Mouse (Mus musculus) heart, adult 9 months (tissue): Measurements from ENCODE around the gene Lhfpl4.

Experiments
- DNase-seq, 2 experiments: peaks; one replicate each; pipeline ENCODE4 v3.0.0; 2022; ENCODE audit warnings: low spot score in 2 of 2

Gene Lhfpl4

DNA sequence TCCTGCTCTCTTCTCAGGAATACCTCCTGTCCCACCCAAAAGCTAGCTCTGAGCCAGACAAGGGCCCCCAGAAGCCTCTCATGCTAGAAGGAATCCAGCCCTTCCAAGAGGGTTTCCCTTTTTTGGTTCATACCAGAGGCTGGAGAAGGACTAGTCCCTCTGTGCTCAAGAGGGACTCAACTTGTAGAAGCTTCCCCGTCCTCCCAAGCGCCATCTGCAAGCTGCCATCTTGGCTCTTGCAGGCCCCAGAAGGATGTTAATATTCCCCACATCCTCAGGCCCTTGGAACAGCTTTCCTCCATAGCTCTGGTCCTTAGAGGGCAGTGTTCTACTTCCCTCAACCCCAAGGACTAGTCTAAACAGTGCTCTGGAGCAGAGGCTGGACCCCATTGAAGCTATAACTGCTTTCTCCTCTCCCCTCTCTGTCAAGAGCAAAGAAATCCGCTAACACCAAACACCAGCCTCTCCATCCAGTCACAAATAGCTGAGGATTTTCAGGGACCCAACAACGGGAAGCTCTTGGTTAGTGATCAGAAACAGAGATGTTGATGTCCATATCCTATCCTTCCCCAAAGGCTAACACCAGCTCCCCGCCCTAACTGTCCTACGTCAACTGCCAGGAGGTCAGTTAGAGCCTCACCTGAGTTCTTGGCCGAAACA is 26.7 kb downstream of the Lhfpl4 start:
- no peak for DNase-seq

DNA sequence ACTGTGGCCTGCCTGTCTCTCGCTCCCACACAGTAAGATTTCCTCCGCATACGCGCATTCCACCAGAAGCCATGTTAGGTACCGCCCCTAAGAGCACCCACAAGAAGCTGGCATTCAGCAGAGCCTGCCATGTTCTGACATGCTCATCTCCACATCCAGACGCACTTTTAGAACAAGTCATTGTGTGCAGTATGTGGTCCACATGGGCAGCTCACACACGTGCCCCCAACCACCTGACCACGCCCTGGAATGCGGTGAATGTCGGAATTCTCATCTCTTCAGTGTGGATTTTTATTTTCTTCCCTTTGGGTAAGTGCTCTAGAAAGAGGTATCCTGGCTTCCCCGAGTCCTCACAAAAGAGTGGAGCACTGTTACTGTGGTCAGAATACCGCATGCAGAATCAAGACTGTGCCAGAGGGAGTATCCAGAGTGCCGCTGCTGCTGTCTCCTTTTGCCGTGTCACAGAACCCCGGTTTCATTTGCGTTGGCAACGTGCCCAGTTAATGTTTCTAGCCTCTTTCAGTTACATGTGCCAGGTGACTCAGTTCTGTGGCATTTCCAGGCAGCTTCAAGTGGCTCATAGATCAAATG is 28.4 kb downstream of the Lhfpl4 start:
- DNase-seq = peak; percentile 49 to 72

DNA sequence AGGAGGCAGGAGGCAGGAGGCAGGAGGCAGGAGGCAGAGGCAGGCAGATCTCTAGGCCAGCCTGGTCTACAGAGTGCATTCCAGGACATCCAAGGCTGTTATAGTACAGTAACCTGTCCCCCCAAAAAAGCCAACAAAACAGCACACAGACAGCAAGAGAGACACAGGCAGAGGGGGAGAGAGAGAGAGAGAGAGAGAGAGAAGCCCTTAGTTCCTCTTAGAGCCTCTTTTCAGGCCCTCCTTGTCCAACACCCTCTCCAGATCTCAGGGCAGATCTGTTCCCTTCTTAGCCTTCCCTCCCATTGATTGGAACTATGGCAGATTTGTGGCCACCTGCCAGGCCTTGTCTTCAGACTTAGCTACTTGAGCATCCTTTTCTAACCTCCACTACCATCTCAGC is 31.7 kb downstream of the Lhfpl4 start:
- no peak for DNase-seq

DNA sequence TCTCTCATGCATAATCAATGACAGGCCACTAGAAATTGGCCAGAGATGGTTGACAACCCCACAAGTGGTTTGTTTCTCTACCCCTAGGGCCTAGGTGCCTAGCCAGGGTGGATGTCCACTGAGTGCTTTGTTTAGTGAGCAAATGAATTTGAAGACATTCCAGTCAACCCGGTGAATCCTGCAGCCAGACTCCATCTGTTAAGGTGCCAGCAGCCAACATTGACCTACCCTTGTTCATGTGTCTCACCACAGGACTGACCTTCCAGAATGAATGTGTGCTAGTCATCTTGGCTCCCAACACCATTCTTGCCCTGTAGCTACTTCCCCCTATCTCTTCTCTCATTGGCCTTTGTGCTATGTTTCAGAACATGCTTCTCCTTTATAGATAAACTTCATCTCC is 33.2 kb downstream of the Lhfpl4 start:
- no peak for DNase-seq

DNA sequence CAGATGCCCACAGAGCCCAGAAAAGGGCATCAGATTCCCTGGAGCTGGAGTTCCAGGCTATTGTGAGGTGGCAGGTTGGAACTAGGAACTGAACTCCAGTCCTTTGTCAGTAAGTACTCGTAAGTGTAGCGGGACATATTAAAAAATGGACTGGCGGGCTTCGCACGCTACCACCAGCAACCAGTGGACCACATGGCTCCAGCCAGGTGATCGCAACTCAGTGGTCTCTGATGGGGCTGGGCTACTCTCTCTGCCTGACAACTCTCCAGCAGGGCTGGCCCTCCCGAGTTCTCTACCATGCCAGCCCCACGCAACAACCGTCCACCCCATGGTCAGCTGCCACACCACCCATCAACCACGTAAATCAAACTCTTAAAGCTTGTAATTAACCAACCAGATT is 35.1 kb downstream of the Lhfpl4 start:
- DNase-seq = no peak

DNA sequence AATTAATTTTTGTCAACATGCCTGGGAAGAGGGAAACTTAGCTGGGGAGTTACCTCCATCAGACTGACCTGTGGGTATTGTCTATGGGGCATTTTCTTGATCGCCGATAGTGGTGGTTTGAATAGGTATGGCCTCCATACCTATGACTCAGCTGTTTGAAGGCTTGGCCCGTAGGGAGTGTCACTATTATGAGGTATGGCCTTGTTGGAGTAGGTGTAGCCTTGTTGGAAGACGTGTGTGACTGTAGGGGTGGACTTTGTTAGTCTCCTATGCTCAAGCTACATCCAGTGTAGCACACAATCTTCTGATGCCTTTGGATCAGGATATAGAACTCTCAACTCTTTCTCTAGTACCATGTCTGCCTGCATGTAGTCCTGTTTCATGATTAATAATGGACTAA is 39.1 kb downstream of the Lhfpl4 start:
- DNase-seq = no peak

DNA sequence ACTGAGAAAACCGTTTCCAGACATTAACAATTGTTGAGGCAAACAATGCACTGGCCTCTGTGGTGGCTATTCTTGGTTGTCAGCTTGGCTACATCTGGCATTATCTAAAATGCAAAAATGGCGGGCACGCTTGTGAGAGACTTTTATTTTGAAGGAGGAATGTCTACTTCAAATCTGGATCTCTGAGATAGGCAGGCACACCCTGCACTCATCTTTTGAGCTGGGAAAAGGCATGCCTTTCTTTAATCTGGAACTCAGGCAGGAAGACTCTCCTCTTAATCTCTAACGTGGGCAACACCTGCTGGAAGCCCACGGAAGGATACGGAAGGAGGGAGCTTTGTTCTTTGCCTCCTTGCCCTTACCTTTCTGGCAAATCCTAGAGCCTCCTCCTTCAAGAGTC is 40.3 kb downstream of the Lhfpl4 start:
- DNase-seq = no peak

DNA sequence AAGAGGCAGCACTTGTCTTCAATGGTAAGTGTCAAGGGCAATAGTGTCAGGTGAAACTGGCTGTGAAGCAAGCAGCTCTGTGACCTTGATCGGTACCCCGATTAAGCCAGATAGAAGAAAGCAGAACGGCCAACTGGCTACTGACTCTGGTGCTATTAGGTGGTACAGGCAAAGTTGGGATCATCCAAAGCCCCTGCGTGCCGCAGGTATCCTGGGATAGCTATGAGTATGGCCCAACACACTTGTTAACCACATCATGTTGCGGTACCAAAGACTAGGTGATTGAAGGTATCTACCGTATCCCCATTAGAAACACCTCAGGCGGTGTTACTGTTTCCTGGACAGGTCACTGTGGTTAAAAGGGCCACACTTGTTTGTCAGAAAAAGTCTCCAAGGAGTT is 41.1 kb downstream of the Lhfpl4 start:
- no peak for DNase-seq

DNA sequence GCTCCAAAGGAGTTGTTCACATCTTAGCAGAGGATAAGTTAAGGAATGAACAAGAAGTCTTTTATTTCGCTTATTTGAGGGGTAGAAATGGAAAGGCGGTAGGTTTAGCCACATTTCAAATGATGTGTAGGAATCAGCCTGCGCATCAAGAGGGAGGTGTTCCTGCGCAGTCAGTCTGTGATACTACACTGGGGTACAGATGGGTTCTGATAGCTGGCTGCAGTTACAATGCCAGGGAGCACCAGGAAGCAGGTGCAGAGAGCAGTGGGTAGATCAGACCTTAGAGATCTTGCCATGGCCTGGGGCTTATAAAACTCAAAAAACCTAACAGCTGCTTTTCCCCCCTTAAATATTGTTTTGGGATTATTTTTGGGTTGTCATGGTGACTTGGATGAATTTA is 49.9 kb downstream of the Lhfpl4 start:
- DNase-seq = no peak

DNA sequence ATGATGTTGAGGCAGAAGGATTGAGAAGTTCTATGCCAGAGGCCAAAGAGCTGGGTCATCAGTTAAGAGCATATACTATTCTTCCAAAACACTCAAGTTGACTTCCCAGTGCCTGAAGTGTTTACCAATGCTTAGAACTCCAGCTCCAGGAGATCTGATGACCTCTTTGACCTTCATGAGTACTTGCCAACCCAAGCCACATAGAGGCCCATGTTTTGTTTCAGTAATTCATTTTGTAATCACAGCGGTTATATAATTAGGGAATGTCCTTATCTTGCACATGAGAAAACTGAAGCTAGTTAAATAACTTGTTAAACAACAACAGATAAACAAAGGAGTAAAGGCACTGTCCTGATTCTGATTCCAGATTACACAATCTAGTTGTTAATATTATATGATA is 50.4 kb downstream of the Lhfpl4 start:
- DNase-seq = peak in 1 of 2 experiments; percentile 15

DNA sequence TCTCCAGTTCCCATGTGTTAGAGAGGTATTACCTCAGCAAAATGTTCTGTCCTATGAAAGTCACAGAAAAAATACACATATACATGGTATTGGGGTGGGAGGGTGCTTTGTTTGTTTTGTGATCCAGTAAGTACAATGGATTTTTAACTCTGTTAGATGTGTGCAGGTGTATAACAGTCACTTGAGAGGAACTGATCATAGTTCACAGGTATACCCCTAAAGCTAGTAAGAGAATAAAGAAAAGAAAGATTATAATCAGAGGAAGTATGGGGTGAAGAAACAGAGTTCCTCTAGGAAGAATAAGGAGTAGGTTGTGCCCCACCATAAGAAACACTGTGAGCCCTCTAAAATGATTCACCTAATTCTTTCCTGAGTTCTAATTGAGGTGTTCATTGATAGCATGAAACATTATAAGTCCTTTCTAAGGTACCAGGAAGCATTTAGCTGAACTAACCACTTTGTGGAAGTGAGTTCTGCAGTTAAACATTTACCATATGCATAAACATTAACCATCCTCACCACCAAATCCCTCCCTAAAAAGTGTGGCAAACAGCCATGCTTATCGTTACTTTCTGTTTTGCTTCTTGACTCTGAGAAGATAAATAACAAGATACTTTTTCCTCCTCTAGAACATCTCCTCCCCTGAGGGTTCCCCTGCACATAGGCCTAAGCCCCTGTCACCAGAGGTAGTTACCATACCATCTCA is 53.6 kb downstream of the Lhfpl4 start:
- no peak for DNase-seq

DNA sequence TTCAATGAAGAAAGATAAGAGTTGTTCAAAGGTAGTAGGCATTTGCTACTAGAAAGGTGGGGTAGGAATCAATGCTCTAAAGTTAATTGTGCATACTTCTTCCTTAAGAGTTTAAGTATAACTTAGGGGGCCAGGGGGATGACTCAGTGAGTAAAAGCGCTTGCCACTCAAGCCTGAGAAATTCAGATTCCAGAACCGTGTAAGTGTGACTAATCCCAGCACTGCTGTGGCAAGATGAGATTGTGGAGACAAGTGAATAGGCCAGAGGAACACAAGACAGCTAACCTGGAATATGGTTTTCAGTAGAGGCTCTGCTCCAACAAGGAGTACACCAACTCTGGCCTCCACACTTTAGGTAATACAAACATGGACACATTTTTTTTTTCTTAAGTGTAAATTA is 61.8 kb downstream of the Lhfpl4 start:
- DNase-seq = no peak

DNA sequence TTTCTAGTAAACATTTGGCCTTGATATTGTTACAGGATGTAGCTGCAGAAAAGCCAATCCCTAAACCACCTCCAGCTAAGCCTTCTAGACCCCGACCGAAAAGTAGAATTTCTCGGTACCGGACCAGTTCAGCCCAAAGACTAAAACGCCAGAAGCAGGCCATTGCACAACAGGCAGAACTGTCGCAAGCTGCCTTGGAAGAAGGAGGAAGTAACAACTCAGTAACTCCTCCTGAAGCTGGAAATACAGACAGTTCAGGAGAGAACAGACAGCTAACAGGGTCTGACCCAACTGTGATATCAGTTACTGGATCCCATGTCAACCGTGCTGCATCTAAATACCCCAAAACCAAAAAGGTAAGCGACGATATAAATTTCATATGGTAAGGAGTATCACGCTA is 74.4 kb downstream of the Lhfpl4 start:
- DNase-seq = no peak
